Mouse (Mus musculus) CH12.LX (cell line): Measurements from ENCODE around the gene Anp32b.

Experiments
- ELF1 ChIP-seq: IDR thresholded peaks from 2 replicates; pipeline ENCODE4 v1.6.1; 2014; ENCODE audit warnings: low read depth, mild to moderate bottlenecking, inconsistent platforms, low read length, improper control_type of control experiment
- EP300 ChIP-seq: IDR thresholded peaks from 2 replicates; pipeline ENCODE4 v1.6.1; 2011; ENCODE audit warnings: low read length, improper control_type of control experiment
- ZC3H11A ChIP-seq: IDR thresholded peaks from 2 replicates; pipeline ENCODE4 v1.6.1; 2012; ENCODE audit warnings: low read depth, mild to moderate bottlenecking, inconsistent platforms, low read length, improper control_type of control experiment

GRCm38 (mm10) chr4:46505361-46506057, 54.8 kb downstream of the Anp32b start:
- TF ChIP-seq ELF1 (no peak), EP300 (no peak), ZC3H11A (no peak)
